Mouse (Mus musculus): ENCODE results near the gene Odf3l1. TPM values are rescaled to one million over a fixed set of nuclear protein-coding genes. Genes with fewer than 3 reads are reported as not detected.

Odf3l1 gene
- polyA plus RNA-seq, 1 experiment, result 2.2 TPM

- no peak for DNase-seq (ENCODE audit: low read depth, low spot score)
- 29% methylated on average over 11 of the region's 11 CpGs for WGBS
Observed at GRCm38 (mm10) chr9:56851778-56852177, 12.7 kb downstream of the Odf3l1 start.

- no peak for DNase-seq (ENCODE audit: low read depth, low spot score)
- 81% methylated on average over 4 of the region's 4 CpGs for WGBS
Observed at GRCm38 (mm10) chr9:56850905-56851252, 13.6 kb downstream of the Odf3l1 start.

- no peak for DNase-seq (ENCODE audit: low read depth, low spot score)
- WGBS, result 60% methylated on average over 14 of the region's 14 CpGs
Observed at GRCm38 (mm10) chr9:56850128-56850904, 14.2 kb downstream of the Odf3l1 start.

- DNase-seq (ENCODE audit: low read depth, low spot score), result peak; percentile 32
- 20% methylated on average over 3 of the region's 3 CpGs for WGBS
Observed at GRCm38 (mm10) chr9:56847523-56847922, 17.0 kb downstream of the Odf3l1 start.

GRCm38 (mm10) chr9:56844644-56845043 is 19.8 kb downstream of the Odf3l1 start:
- no peak for DNase-seq (ENCODE audit: low read depth, low spot score)
- WGBS, result 57% methylated on average over 8 of the region's 8 CpGs

GRCm38 (mm10) chr9:56843679-56844188 is 20.7 kb downstream of the Odf3l1 start:
- peak; percentile 31 for DNase-seq (ENCODE audit: low read depth, low spot score)

GRCm38 (mm10) chr9:56842303-56842719 is 22.2 kb downstream of the Odf3l1 start:
- WGBS, result 41% methylated on average over 3 of the region's 3 CpGs
- DNase-seq (ENCODE audit: low read depth, low spot score), result no peak

More at GRCm38 (mm10) chr9:56843679-56844188, 20.7 kb downstream of the Odf3l1 start:
- 39% methylated on average over 7 of the region's 7 CpGs for WGBS

- no peak for DNase-seq (ENCODE audit: low read depth, low spot score)
Observed at GRCm38 (mm10) chr9:56841864-56842263, 22.6 kb downstream of the Odf3l1 start.

- no peak for DNase-seq (ENCODE audit: low read depth, low spot score)
- 84% methylated on average over 5 of the region's 5 CpGs for WGBS
Observed at GRCm38 (mm10) chr9:56840721-56841120, 23.8 kb downstream of the Odf3l1 start.

- WGBS, result 75% methylated on average over 5 of the region's 5 CpGs
Observed at GRCm38 (mm10) chr9:56835152-56835551, 29.3 kb downstream of the Odf3l1 start.

GRCm38 (mm10) chr9:56832900-56833299 is 31.6 kb downstream of the Odf3l1 start:
- no peak for DNase-seq (ENCODE audit: low read depth, low spot score)
- 48% methylated on average over 6 of the region's 6 CpGs for WGBS

More at GRCm38 (mm10) chr9:56835152-56835551, 29.3 kb downstream of the Odf3l1 start:
- DNase-seq (ENCODE audit: low read depth, low spot score), result no peak

GRCm38 (mm10) chr9:56831904-56832303 is 32.6 kb downstream of the Odf3l1 start:
- DNase-seq (ENCODE audit: low read depth, low spot score), result no peak
- 74% methylated on average over 3 of the region's 3 CpGs for WGBS

- WGBS, result 32% methylated on average over 4 of the region's 4 CpGs
Observed at GRCm38 (mm10) chr9:56830162-56830561, 34.3 kb downstream of the Odf3l1 start.

GRCm38 (mm10) chr9:56828841-56829240 is 35.6 kb downstream of the Odf3l1 start:
- DNase-seq (ENCODE audit: low read depth, low spot score), result no peak
- 86% methylated on average over 6 of the region's 6 CpGs for WGBS

More at GRCm38 (mm10) chr9:56830162-56830561, 34.3 kb downstream of the Odf3l1 start:
- no peak for DNase-seq (ENCODE audit: low read depth, low spot score)

- 70% methylated on average over 9 of the region's 9 CpGs for WGBS
- DNase-seq (ENCODE audit: low read depth, low spot score), result no peak
Observed at GRCm38 (mm10) chr9:56828146-56828545, 36.3 kb downstream of the Odf3l1 start.

GRCm38 (mm10) chr9:56825476-56826213 is 38.8 kb downstream of the Odf3l1 start:
- WGBS, result 30% methylated on average over 21 of the region's 21 CpGs
- DNase-seq (ENCODE audit: low read depth, low spot score), result no peak

- WGBS, result 6% methylated on average over 3 of the region's 3 CpGs
- DNase-seq (ENCODE audit: low read depth, low spot score), result peak; percentile 8
Observed at GRCm38 (mm10) chr9:56824900-56825299, 39.6 kb downstream of the Odf3l1 start.

- 78% methylated on average over 1 of the region's 1 CpGs for WGBS
- no peak for DNase-seq (ENCODE audit: low read depth, low spot score)
Observed at GRCm38 (mm10) chr9:56810916-56811315, 53.6 kb downstream of the Odf3l1 start.

- 75% methylated on average over 6 of the region's 6 CpGs for WGBS
- no peak for DNase-seq (ENCODE audit: low read depth, low spot score)
Observed at GRCm38 (mm10) chr9:56807990-56808389, 56.5 kb downstream of the Odf3l1 start.

GRCm38 (mm10) chr9:56803146-56803545 is 61.3 kb downstream of the Odf3l1 start:
- DNase-seq (ENCODE audit: low read depth, low spot score), result no peak
- 90% methylated on average over 7 of the region's 7 CpGs for WGBS

All from large intestine, adult 2 months (tissue).